Mouse (Mus musculus): ENCODE data around the gene Tjp2.

GRCm38 (mm10) chr19:24134144-24134911, 90.5 kb downstream of the Tjp2 start:
- TF ChIP-seq CTCF (IDR thresholded peaks at IDR 0.05; ENCODE audit: low read depth), result no peak
- no peak for TF ChIP-seq EP300 (optimal IDR thresholded peaks at IDR 0.05)

All from stomach, postnatal 0 days (tissue).